Mouse (Mus musculus) MEL (cell line): Measurements from ENCODE around the gene Upk3a. TPM values are rescaled to one million over a fixed set of nuclear protein-coding genes. Genes with fewer than 3 reads are reported as not detected.

Experiments
- DNase-seq: peaks from one replicate; pipeline ENCODE4 v3.0.0; 2011; ENCODE audit warnings: low read depth, low spot score
- H3K27ac ChIP-seq: 2 replicates; pipeline ENCODE4 v1.5.1; 2012; ENCODE audit warnings: low read depth, mild to moderate bottlenecking, control low read depth, low read length, moderate library complexity; ENCODE audit not compliant: control insufficient read depth
- H3K27me3 ChIP-seq, 2 experiments: fragments of 150-350 bp in 1 of 2; sonication (generic) in 1 of 2; 2 replicates each; pipeline ENCODE4 v1.6.1; 2012; ENCODE audit warnings: low read length in 2 of 2, mild to moderate bottlenecking in 2 of 2, improper control_type of control experiment in 1 of 2, moderate library complexity in 1 of 2; ENCODE audit not compliant: insufficient read depth in 2 of 2, control insufficient read depth in 1 of 2
- H3K36me3 ChIP-seq, 2 experiments: 2 replicates each; pipeline ENCODE4 v1.6.1; 2012 to 2014; ENCODE audit warnings: low read length in 2 of 2, improper control_type of control experiment in 1 of 2, inconsistent platforms in 1 of 2, mild to moderate bottlenecking in 1 of 2; ENCODE audit not compliant: insufficient read depth in 2 of 2, control insufficient read depth in 1 of 2
- H3K4me1 ChIP-seq, 2 experiments: fragments of 150-350 bp in 1 of 2; sonication (generic) in 1 of 2; 2 replicates each; pipeline ENCODE4 v1.6.1; 2012; ENCODE audit warnings: low read length in 2 of 2, improper control_type of control experiment in 1 of 2, mild to moderate bottlenecking in 1 of 2; ENCODE audit not compliant: insufficient read depth in 2 of 2, control insufficient read depth in 1 of 2
- H3K4me3 ChIP-seq, 2 experiments: fragments of 150-350 bp in 1 of 2; sonication (generic) in 1 of 2; 2 replicates each; pipeline ENCODE4 v1.5.1; 2012; ENCODE audit warnings: low read depth in 2 of 2, low read length in 2 of 2, mild to moderate bottlenecking in 2 of 2, moderate library complexity in 2 of 2, control low read depth in 1 of 2, improper control_type of control experiment in 1 of 2; ENCODE audit not compliant: control insufficient read depth in 1 of 2, insufficient read depth in 1 of 2
- H3K79me2 ChIP-seq: 2 replicates; pipeline ENCODE4 v1.6.1; 2012; ENCODE audit warnings: mild to moderate bottlenecking, low read length, moderate library complexity; ENCODE audit not compliant: control insufficient read depth, poor library complexity, insufficient read depth
- H3K9ac ChIP-seq: 2 replicates; pipeline ENCODE4 v1.6.1; 2012; ENCODE audit warnings: low read depth, mild to moderate bottlenecking, control low read depth, low read length, moderate library complexity; ENCODE audit not compliant: control insufficient read depth, poor library complexity, severe bottlenecking
- H3K9me3 ChIP-seq: fragments of 150-350 bp; sonication (generic); replicated peaks from 2 replicates; pipeline ENCODE4 v1.6.1; 2012; ENCODE audit warnings: mild to moderate bottlenecking, low read length, improper control_type of control experiment, moderate library complexity; ENCODE audit not compliant: insufficient read depth
- BHLHE40 ChIP-seq: IDR thresholded peaks from 2 replicates; pipeline ENCODE4 v1.6.1; 2012; ENCODE audit warnings: low read depth, mild to moderate bottlenecking, inconsistent platforms, low read length, improper control_type of control experiment, borderline replicate concordance
- CTCF ChIP-seq, 3 experiments: IDR thresholded peaks in 2 of 3; conservative IDR thresholded peaks in 1 of 3; 2 replicates each; pipeline ENCODE4 v1.5.1; 2011 to 2012; ENCODE audit warnings: low read length in 3 of 3, low read depth in 2 of 3, mild to moderate bottlenecking in 2 of 3, improper control_type of control experiment in 1 of 3, inconsistent platforms in 1 of 3, mixed read lengths in 1 of 3, moderate library complexity in 1 of 3; ENCODE audit not compliant: control insufficient read depth in 1 of 3, insufficient read depth in 1 of 3, poor library complexity in 1 of 3, severe bottlenecking in 1 of 3
- E2F4 ChIP-seq: IDR thresholded peaks from 2 replicates; pipeline ENCODE4 v1.6.1; 2011; ENCODE audit warnings: low read depth, low read length, improper control_type of control experiment, borderline replicate concordance
- EP300 ChIP-seq, 2 experiments: IDR thresholded peaks; 2 replicates each; pipeline ENCODE4 v1.6.1; 2011; ENCODE audit warnings: improper control_type of control experiment in 2 of 2, low read length in 2 of 2, low read depth in 1 of 2, mild to moderate bottlenecking in 1 of 2
- ETS1 ChIP-seq: IDR thresholded peaks from 2 replicates; pipeline ENCODE4 v1.6.1; 2012; ENCODE audit warnings: low read depth, mild to moderate bottlenecking, inconsistent platforms, low read length, improper control_type of control experiment, moderate library complexity
- GABPA ChIP-seq: IDR thresholded peaks from 2 replicates; pipeline ENCODE4 v1.6.1; 2012; ENCODE audit warnings: low read depth, mild to moderate bottlenecking, inconsistent platforms, low read length, improper control_type of control experiment, moderate library complexity
- JUND ChIP-seq: IDR thresholded peaks from 2 replicates; pipeline ENCODE4 v1.6.1; 2011; ENCODE audit warnings: low read depth, mild to moderate bottlenecking, improper control_type of control experiment, low read length
- KAT2A ChIP-seq: conservative IDR thresholded peaks from 2 replicates; pipeline ENCODE4 v1.6.1; 2012; ENCODE audit warnings: low read depth, low read length, improper control_type of control experiment, inconsistent platforms
- MAX ChIP-seq: IDR thresholded peaks from 2 replicates; pipeline ENCODE4 v1.6.1; 2011; ENCODE audit warnings: low read length, improper control_type of control experiment
- MAZ ChIP-seq: IDR thresholded peaks from 2 replicates; pipeline ENCODE4 v1.6.1; 2012; ENCODE audit warnings: low read depth, mild to moderate bottlenecking, inconsistent platforms, low read length, improper control_type of control experiment
- MEF2A ChIP-seq: IDR thresholded peaks from 2 replicates; pipeline ENCODE4 v1.6.1; 2014; ENCODE audit warnings: low read depth, mild to moderate bottlenecking, inconsistent platforms, low read length, improper control_type of control experiment; ENCODE audit not compliant: poor library complexity, insufficient replicate concordance, severe bottlenecking; ENCODE audit errors: extremely low read depth
- MYB ChIP-seq: IDR thresholded peaks from 2 replicates; pipeline ENCODE4 v1.6.1; 2011; ENCODE audit warnings: mild to moderate bottlenecking, low read depth, low read length, improper control_type of control experiment
- MYC ChIP-seq: IDR thresholded peaks from 2 replicates; pipeline ENCODE4 v1.6.1; 2011; ENCODE audit warnings: low read depth, mild to moderate bottlenecking, low read length, improper control_type of control experiment, moderate library complexity
- NRF1 ChIP-seq: IDR thresholded peaks from 2 replicates; pipeline ENCODE4 v1.6.1; 2014; ENCODE audit warnings: low read depth, mild to moderate bottlenecking, inconsistent platforms, low read length, improper control_type of control experiment, moderate library complexity; ENCODE audit not compliant: poor library complexity, insufficient read depth, severe bottlenecking
- POLR2A ChIP-seq, 2 experiments: IDR thresholded peaks; 2 replicates each; pipeline ENCODE4 v1.6.1; 2011 to 2012; ENCODE audit warnings: low read length in 2 of 2, mild to moderate bottlenecking in 2 of 2, control low read depth in 1 of 2, improper control_type of control experiment in 1 of 2, low read depth in 1 of 2, moderate library complexity in 1 of 2; ENCODE audit not compliant: control insufficient read depth in 1 of 2, insufficient read depth in 1 of 2, poor library complexity in 1 of 2
- POLR2AphosphoS5 ChIP-seq: IDR thresholded peaks from 2 replicates; pipeline ENCODE4 v1.6.1; 2012; ENCODE audit warnings: low read depth, borderline replicate concordance, mild to moderate bottlenecking, inconsistent platforms, low read length, moderate library complexity, mixed read lengths
- SMC3 ChIP-seq: IDR thresholded peaks from 2 replicates; pipeline ENCODE4 v1.6.1; 2011; ENCODE audit warnings: low read depth, low read length, improper control_type of control experiment
- TBP ChIP-seq: IDR thresholded peaks from 2 replicates; pipeline ENCODE4 v1.8.0; 2011; ENCODE audit warnings: low read depth, low read length, improper control_type of control experiment
- TCF12 ChIP-seq: IDR thresholded peaks from 2 replicates; pipeline ENCODE4 v1.6.1; 2014; ENCODE audit warnings: low read depth, mild to moderate bottlenecking, inconsistent platforms, low read length, improper control_type of control experiment, moderate library complexity
- USF2 ChIP-seq, 2 experiments: IDR thresholded peaks; 2 replicates each; pipeline ENCODE4 v1.6.1; 2011 to 2012; ENCODE audit warnings: improper control_type of control experiment in 2 of 2, low read length in 2 of 2, borderline replicate concordance in 1 of 2, inconsistent platforms in 1 of 2, low read depth in 1 of 2, mild to moderate bottlenecking in 1 of 2; ENCODE audit not compliant: insufficient read depth in 1 of 2
- ZC3H11A ChIP-seq: IDR thresholded peaks from 2 replicates; pipeline ENCODE4 v1.6.1; 2012; ENCODE audit warnings: low read depth, mild to moderate bottlenecking, inconsistent platforms, low read length, improper control_type of control experiment
- polyA plus RNA-seq, 2 experiments: library from polyadenylated mRNA; stranded (reverse) in 1 of 2; unstranded in 1 of 2; fragments of >175 nt in 1 of 2; fragments of >200 nt in 1 of 2; gene quantifications; 2 replicates each; pipeline versions ENCODE4 v1.2.1 to v1.2.4; 2012; ENCODE audit warnings: low replicate concordance in 2 of 2, low read depth in 1 of 2; ENCODE audit not compliant: insufficient read length in 2 of 2, insufficient read depth in 1 of 2, missing spikeins in 1 of 2
- total RNA-seq: library from RNA; depleted of rRNA; stranded (reverse); fragments of 300-350 nt; gene quantifications from 2 replicates; pipeline ENCODE4 v1.2.3, GENCODE M21; 2012

Gene Upk3a
- total and polyA plus RNA-seq, 3 experiments, result not detected

GRCm38 (mm10) chr15:85036566-85037342 is 19.8 kb downstream of the Upk3a start (continued):
- TF ChIP-seq MEF2A (no peak), POLR2A (IDR thresholded peaks at IDR 0.05; ENCODE audit: control insufficient read depth in 1 of 2, insufficient read depth in 1 of 2, low read depth in 1 of 2, low read length in 2 of 2, poor library complexity in 1 of 2) (peak; percentile 69 to 96), KAT2A (no peak; the same call in 1 of the 2 replicates), MYC (peak; percentile 96)
- TF ChIP-seq, all 39 proteins: peak for 20

GRCm38 (mm10) chr15:85037343-85037690 is 20.4 kb downstream of the Upk3a start:
- peak; percentile 28 for DNase-seq
- Histone ChIP-seq H3K4me3 (peak overlapping the region; percentile 94), H3K36me3 (peaks cover 0 to 14% of the 10 kb centered on the region in 2 experiments; a peak in 2 of 4 replicates), H3K27ac (no peak overlapping the region), H3K4me1 (peaks cover 0 to 20% of the 10 kb centered on the region in 2 experiments; a peak in 2 of 4 replicates), H3K79me2 (peaks cover 8% of the 10 kb centered on the region; the same call in 1 of the 2 replicates), H3K27me3 (no peaks in the 10 kb centered on the region), H3K9ac (peak overlapping the region; percentile 86), H3K9me3 (no peaks in the 10 kb centered on the region)
- TF ChIP-seq MAZ (no peak), SMC3 (no peak), CTCF (IDR thresholded peaks at IDR 0.05 in 2 of 3, conservative IDR thresholded peaks at IDR 0.05 in 1 of 3; ENCODE audit: control insufficient read depth in 1 of 3, insufficient read depth in 1 of 3, low read depth in 2 of 3, low read length in 3 of 3, poor library complexity in 1 of 3, severe bottlenecking in 1 of 3) (no peak), MEF2A (no peak), ETS1 (no peak), GABPA (no peak), EP300 (IDR thresholded peaks at IDR 0.05; ENCODE audit: low read depth in 1 of 2, low read length in 2 of 2) (no peak), MAX (no peak), BHLHE40 (no peak), TCF12 (no peak)

GRCm38 (mm10) chr15:85041546-85042225 is 24.7 kb downstream of the Upk3a start:
- no peak overlapping the region for H3K27ac ChIP-seq
- no peak overlapping the region for H3K4me3 ChIP-seq
- no peak for DNase-seq
- peaks cover 0 to 13% of the 10 kb centered on the region in 2 experiments; a peak in 2 of 4 replicates for H3K4me1 ChIP-seq
- H3K36me3 ChIP-seq, result peaks cover 0 to 11% of the 10 kb centered on the region in 2 experiments; a peak in 2 of 4 replicates
- H3K27me3 ChIP-seq, result no peaks in the 10 kb centered on the region
- no peak overlapping the region for H3K9ac ChIP-seq
- H3K79me2 ChIP-seq, result peaks cover 8% of the 10 kb centered on the region; the same call in 1 of the 2 replicates
- no peaks in the 10 kb centered on the region for H3K9me3 ChIP-seq
- TF ChIP-seq TBP (no peak), NRF1 (no peak), ETS1 (no peak), CTCF (IDR thresholded peaks at IDR 0.05 in 2 of 3, conservative IDR thresholded peaks at IDR 0.05 in 1 of 3; ENCODE audit: control insufficient read depth in 1 of 3, insufficient read depth in 1 of 3, low read depth in 2 of 3, low read length in 3 of 3, poor library complexity in 1 of 3, severe bottlenecking in 1 of 3) (no peak), E2F4 (no peak), POLR2AphosphoS5 (no peak), EP300 (IDR thresholded peaks at IDR 0.05; ENCODE audit: low read depth in 1 of 2, low read length in 2 of 2) (no peak), MYB (no peak), USF2 (IDR thresholded peaks at IDR 0.05; ENCODE audit: borderline replicate concordance in 1 of 2, insufficient read depth in 1 of 2, low read depth in 1 of 2, low read length in 2 of 2) (no peak), TCF12 (no peak), ZC3H11A (no peak), JUND (no peak), MAX (no peak)
- TF ChIP-seq, all 39 proteins: peak for 0
